Mouse (Mus musculus) frontal cortex, postnatal 36 days (tissue): ENCODE data around the gene Bglap.
"Not testable (repeated sequence)": the region's sequence is repeated elsewhere in the genome, so short reads cannot be mapped to it uniquely, and the experiment has no call there.

Source experiments
- DNase-seq, 2 experiments: peaks; one replicate each; pipeline ENCODE4 v3.0.0; 2022; ENCODE audit warnings: low spot score in 2 of 2

The Bglap gene

GRCm38 (mm10) chr3:88384364-88384763 lies at the start of gene Bglap:
Bglap (minus strand) TSS chr3:88384464.
- DNase-seq = no peak

- not testable (repeated sequence) for DNase-seq
Measured at GRCm38 (mm10) chr3:88428639-88429038, 44.4 kb upstream of the Bglap start.

GRCm38 (mm10) chr3:88427342-88427905 lies 43.2 kb upstream of the Bglap start:
- DNase-seq = no peak

GRCm38 (mm10) chr3:88425708-88426420 lies 41.6 kb upstream of the Bglap start:
- no peak for DNase-seq

GRCm38 (mm10) chr3:88425330-88425689 lies 41.0 kb upstream of the Bglap start:
- DNase-seq = no peak

GRCm38 (mm10) chr3:88424605-88425329 lies 40.5 kb upstream of the Bglap start, which contains the start of gene Slc25a44:
Slc25a44 (minus strand) TSS chr3:88425139.
- DNase-seq = peak; percentile 89 to 96

- peak; percentile 31 to 44 for DNase-seq
Measured at GRCm38 (mm10) chr3:88422020-88422720, 37.9 kb upstream of the Bglap start.

GRCm38 (mm10) chr3:88420771-88421170 lies 36.5 kb upstream of the Bglap start:
- no peak for DNase-seq

GRCm38 (mm10) chr3:88418016-88418415 lies 33.8 kb upstream of the Bglap start:
- no peak for DNase-seq

GRCm38 (mm10) chr3:88415668-88416067 lies 31.4 kb upstream of the Bglap start:
- DNase-seq = no peak

GRCm38 (mm10) chr3:88412636-88413035 lies 28.4 kb upstream of the Bglap start:
- no peak for DNase-seq

GRCm38 (mm10) chr3:88411681-88412080 lies 27.4 kb upstream of the Bglap start:
- no peak for DNase-seq

GRCm38 (mm10) chr3:88410645-88411031 lies 26.4 kb upstream of the Bglap start:
- DNase-seq = no peak

- DNase-seq = peak; percentile 89 to 93
Measured at GRCm38 (mm10) chr3:88409741-88410644, 25.7 kb upstream of the Bglap start, which contains the start of gene Pmf1. Pmf1 (minus strand) TSS chr3:88410331.

- no peak for DNase-seq
Measured at GRCm38 (mm10) chr3:88408953-88409352, 24.7 kb upstream of the Bglap start.

- DNase-seq = no peak
Measured at GRCm38 (mm10) chr3:88407529-88407928, 23.3 kb upstream of the Bglap start.

GRCm38 (mm10) chr3:88407090-88407489 lies 22.8 kb upstream of the Bglap start:
- DNase-seq = peak; percentile 56 to 77

- no peak for DNase-seq
Measured at GRCm38 (mm10) chr3:88403522-88404230, 19.4 kb upstream of the Bglap start.

- DNase-seq = no peak
Measured at GRCm38 (mm10) chr3:88398666-88399065, 14.4 kb upstream of the Bglap start.

GRCm38 (mm10) chr3:88395742-88396141 lies 11.5 kb upstream of the Bglap start:
- DNase-seq = no peak
